Mouse (Mus musculus) hindbrain, embryonic 10.5 days (tissue): ENCODE data around the gene Alk. TPM values are rescaled to one million over a fixed set of nuclear protein-coding genes. Genes with fewer than 3 reads are reported as not detected.

Experiments
- DNase-seq: peaks from one replicate; pipeline ENCODE4 v3.0.0-alpha.2; 2017; ENCODE audit warnings: low spot score
- H3K27ac ChIP-seq: fragments of 300-500 bp; sonication (generic); 2 replicates; pipeline ENCODE4 v1.5.1; 2016; ENCODE audit warnings: mild to moderate bottlenecking, moderate library complexity
- H3K27me3 ChIP-seq: fragments of 300-500 bp; sonication (generic); 2 replicates; pipeline ENCODE4 v1.6.1; 2016; ENCODE audit warnings: mild to moderate bottlenecking; ENCODE audit not compliant: poor library complexity, insufficient read depth, severe bottlenecking
- H3K36me3 ChIP-seq: fragments of 300-500 bp; sonication (generic); 2 replicates; pipeline ENCODE4 v1.6.1; 2016; ENCODE audit warnings: mild to moderate bottlenecking, moderate library complexity
- H3K4me1 ChIP-seq: fragments of 300-500 bp; sonication (generic); replicated peaks from 2 replicates; pipeline ENCODE4 v1.6.1; 2016; ENCODE audit warnings: mild to moderate bottlenecking
- H3K4me3 ChIP-seq: fragments of 300-500 bp; sonication (generic); 2 replicates; pipeline ENCODE4 v1.5.1; 2016; ENCODE audit warnings: mild to moderate bottlenecking, moderate library complexity
- H3K9me3 ChIP-seq: fragments of 300-500 bp; sonication (generic); 2 replicates; pipeline ENCODE4 v1.6.1; 2016; ENCODE audit warnings: mild to moderate bottlenecking, moderate library complexity
- WGBS: fragments of 180-500 bp; shearing (Covaris S2); methylation state at CpG from one replicate; pipeline ENCODE4 v1.1.7; 2016; 5-methylcytosine and 5-hydroxymethylcytosine counted together
- polyA plus RNA-seq: library from polyadenylated mRNA; unstranded; fragments of >200 nt; fragmentation: Nextera tagmentation; extraction: Ambion mirVana; gene quantifications from 2 replicates; pipeline ENCODE4 v1.2.1, GENCODE M21; 2016

The Alk gene
- polyA plus RNA-seq, 1 experiment from 2014 or later: 0.27 TPM

- H3K4me1 ChIP-seq: no peaks in the 10 kb centered on the region
- no peak overlapping the region for H3K4me3 ChIP-seq
- H3K36me3 ChIP-seq: no peaks in the 10 kb centered on the region
- no peak for DNase-seq
- no peak overlapping the region for H3K27ac ChIP-seq
- H3K9me3 ChIP-seq: 0 out of 2 replicates have a peak, but pooled peaks cover 3% of the 10 kb centered on the region
- no peaks in the 10 kb centered on the region for H3K27me3 ChIP-seq
- WGBS: 68% methylated on average over 5 of the region's 5 CpGs
Measured at GRCm38 (mm10) chr17:72356759-72357302, 247.6 kb downstream of the Alk start.

GRCm38 (mm10) chr17:72339437-72339836 lies 265.0 kb downstream of the Alk start:
- Histone ChIP-seq H3K4me3 (no peak overlapping the region), H3K27ac (no peak overlapping the region), H3K27me3 (no peaks in the 10 kb centered on the region), H3K36me3 (no peaks in the 10 kb centered on the region), H3K9me3 (no peaks in the 10 kb centered on the region), H3K4me1 (no peaks in the 10 kb centered on the region)
- no peak for DNase-seq
- 95% methylated on average over 4 of the region's 4 CpGs for WGBS

- H3K4me3 ChIP-seq: no peak overlapping the region
- WGBS: 34% methylated on average over 4 of the region's 4 CpGs
- H3K4me1 ChIP-seq: peaks cover 13% of the 10 kb centered on the region
- no peaks in the 10 kb centered on the region for H3K27me3 ChIP-seq
- DNase-seq: peak; percentile 4
- no peaks in the 10 kb centered on the region for H3K36me3 ChIP-seq
- no peaks in the 10 kb centered on the region for H3K9me3 ChIP-seq
- H3K27ac ChIP-seq: no peak overlapping the region
Measured at GRCm38 (mm10) chr17:72332909-72333308, 271.5 kb downstream of the Alk start.

DNA sequence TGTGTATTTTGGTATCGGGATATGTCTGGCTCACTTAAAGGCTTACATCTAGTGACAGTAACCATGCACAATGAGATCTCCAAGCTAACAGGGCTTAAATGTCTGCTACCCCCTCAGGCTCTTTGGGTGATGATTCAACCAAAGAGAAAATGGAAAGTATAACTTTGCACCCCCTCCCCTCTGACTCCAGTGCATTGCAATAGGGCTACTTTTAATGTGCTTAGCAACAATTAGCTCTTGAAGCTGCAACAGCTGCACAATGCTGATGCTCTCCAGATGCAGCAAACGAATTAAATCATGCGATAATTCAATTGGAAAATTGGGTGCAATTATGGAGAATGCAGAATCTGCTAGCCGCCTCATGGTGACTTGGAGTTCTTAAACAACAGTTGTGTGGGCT lies 278.5 kb downstream of the Alk start:
- DNase-seq: no peak
- no peak overlapping the region for H3K27ac ChIP-seq
- H3K27me3 ChIP-seq: no peaks in the 10 kb centered on the region
- H3K4me3 ChIP-seq: no peak overlapping the region
- no peaks in the 10 kb centered on the region for H3K4me1 ChIP-seq
- no peaks in the 10 kb centered on the region for H3K36me3 ChIP-seq
- 88% methylated on average over 4 of the region's 4 CpGs for WGBS
- no peaks in the 10 kb centered on the region for H3K9me3 ChIP-seq

DNA sequence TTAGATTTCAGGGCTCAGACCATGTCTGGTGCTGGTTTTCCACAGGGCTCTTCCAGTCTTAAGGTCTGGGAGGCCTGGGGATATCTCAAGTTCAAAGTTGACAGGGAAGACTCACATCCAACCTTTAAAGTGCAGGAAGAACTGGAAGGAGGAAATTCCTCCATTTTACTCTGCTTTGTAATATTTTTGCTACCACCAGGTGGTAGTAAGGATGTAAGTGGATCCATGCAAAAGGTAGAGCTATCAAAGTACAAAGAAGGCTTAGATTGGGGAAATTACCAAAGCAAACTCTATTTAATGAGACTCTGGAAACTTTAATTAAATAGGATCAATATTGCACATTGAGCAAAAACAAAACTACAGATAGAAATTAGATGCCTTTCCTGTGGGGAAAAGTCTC lies 284.9 kb downstream of the Alk start:
- no peak overlapping the region for H3K27ac ChIP-seq
- DNase-seq: no peak
- H3K27me3 ChIP-seq: no peaks in the 10 kb centered on the region
- no peaks in the 10 kb centered on the region for H3K4me1 ChIP-seq
- H3K4me3 ChIP-seq: no peak overlapping the region
- no peaks in the 10 kb centered on the region for H3K9me3 ChIP-seq
- no peaks in the 10 kb centered on the region for H3K36me3 ChIP-seq

DNA sequence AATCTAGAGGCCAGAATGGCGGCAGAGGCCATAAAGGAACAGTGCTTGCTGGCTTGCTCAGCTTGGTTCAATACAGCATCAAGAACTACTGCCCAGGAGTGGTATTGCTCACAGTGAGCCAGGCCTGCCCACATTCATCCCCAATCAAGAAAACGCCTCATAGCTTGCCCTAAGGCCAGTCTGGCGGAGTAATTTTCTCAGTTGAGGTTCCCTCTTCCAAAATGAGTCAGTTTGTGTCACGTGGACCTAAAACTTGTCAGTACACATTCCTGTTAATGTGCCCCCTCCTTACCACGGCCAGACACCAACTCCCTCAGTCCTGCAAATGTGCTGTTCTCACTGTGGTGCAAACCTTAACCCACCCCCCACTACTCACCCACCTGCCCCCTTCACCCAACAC lies 304.8 kb downstream of the Alk start:
- H3K27me3 ChIP-seq: no peaks in the 10 kb centered on the region
- H3K9me3 ChIP-seq: no peaks in the 10 kb centered on the region
- no peak overlapping the region for H3K4me3 ChIP-seq
- peaks cover 6% of the 10 kb centered on the region; the same call in 1 of the 2 replicates for H3K4me1 ChIP-seq
- whole genome bisulfite sequencing: 89% methylated on average over 5 of the region's 5 CpGs
- no peak overlapping the region for H3K27ac ChIP-seq
- H3K36me3 ChIP-seq: no peaks in the 10 kb centered on the region
- no peak for DNase-seq

DNA sequence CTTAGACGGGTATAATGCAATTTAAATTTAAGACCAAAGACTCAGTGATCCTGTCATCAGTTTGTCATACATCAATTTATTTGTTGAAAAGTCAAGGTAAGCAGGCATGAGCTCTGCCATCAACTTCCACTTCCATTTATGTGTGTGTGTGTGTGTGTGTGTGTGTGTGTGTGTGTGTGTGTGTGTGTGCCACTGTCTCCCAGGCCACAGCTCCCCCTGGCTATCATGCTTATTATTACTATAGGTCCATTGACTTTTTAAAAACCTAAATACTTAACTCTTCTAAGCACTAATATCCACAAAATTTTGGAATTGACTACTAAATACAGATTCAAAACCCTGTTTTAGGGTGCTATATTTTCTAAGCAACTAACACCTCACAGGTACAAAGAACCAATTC lies 308.1 kb downstream of the Alk start:
- no peaks in the 10 kb centered on the region for H3K36me3 ChIP-seq
- H3K27me3 ChIP-seq: no peaks in the 10 kb centered on the region
- H3K9me3 ChIP-seq: no peaks in the 10 kb centered on the region
- no peaks in the 10 kb centered on the region for H3K4me1 ChIP-seq
- no peak overlapping the region for H3K27ac ChIP-seq
- no peak for DNase-seq
- no peak overlapping the region for H3K4me3 ChIP-seq
- 88% methylated on average over 1 of the region's 1 CpGs for WGBS

DNA sequence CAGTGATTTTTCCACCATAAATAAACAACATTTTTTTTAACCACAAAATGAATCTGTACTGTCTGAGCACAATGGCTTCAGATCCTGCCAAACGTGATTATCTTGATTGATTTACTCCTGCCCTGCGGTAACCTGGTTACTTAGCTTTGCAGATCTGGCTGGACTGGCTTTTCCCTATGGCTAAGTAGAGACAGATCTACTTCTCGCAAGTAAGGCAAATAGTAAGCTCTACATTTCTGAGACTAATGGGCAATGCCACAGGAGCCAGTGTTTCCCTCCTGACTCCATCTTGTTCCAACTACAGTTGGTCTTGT lies 311.2 kb downstream of the Alk start:
- H3K9me3 ChIP-seq: no peaks in the 10 kb centered on the region
- no peak for DNase-seq
- no peaks in the 10 kb centered on the region for H3K4me1 ChIP-seq
- WGBS: 81% methylated on average over 3 of the region's 3 CpGs
- H3K36me3 ChIP-seq: no peaks in the 10 kb centered on the region
- H3K27ac ChIP-seq: no peak overlapping the region
- no peaks in the 10 kb centered on the region for H3K27me3 ChIP-seq
- no peak overlapping the region for H3K4me3 ChIP-seq

- 88% methylated on average over 6 of the region's 6 CpGs for WGBS
- Histone ChIP-seq H3K36me3 (no peaks in the 10 kb centered on the region), H3K27ac (no peak overlapping the region), H3K9me3 (no peaks in the 10 kb centered on the region), H3K27me3 (no peaks in the 10 kb centered on the region), H3K4me1 (no peaks in the 10 kb centered on the region), H3K4me3 (no peak overlapping the region)
- no peak for DNase-seq
Measured at GRCm38 (mm10) chr17:72292444-72293266, 311.8 kb downstream of the Alk start.

- Histone ChIP-seq H3K36me3 (no peaks in the 10 kb centered on the region), H3K4me3 (no peak overlapping the region), H3K9me3 (no peaks in the 10 kb centered on the region), H3K27ac (peak overlapping the region; percentile 40; the same call in 1 of the 2 replicates), H3K27me3 (no peaks in the 10 kb centered on the region), H3K4me1 (peaks cover 10% of the 10 kb centered on the region)
- WGBS: 29% methylated on average over 3 of the region's 3 CpGs
- DNase-seq: peak; percentile 16
Measured at GRCm38 (mm10) chr17:72285961-72286360, 318.5 kb downstream of the Alk start.

- no peaks in the 10 kb centered on the region for H3K4me1 ChIP-seq
- no peaks in the 10 kb centered on the region for H3K36me3 ChIP-seq
- H3K27ac ChIP-seq: no peak overlapping the region
- H3K27me3 ChIP-seq: no peaks in the 10 kb centered on the region
- H3K9me3 ChIP-seq: peaks cover 9% of the 10 kb centered on the region; the same call in 1 of the 2 replicates
- no peak overlapping the region for H3K4me3 ChIP-seq
- DNase-seq: no peak
Measured at GRCm38 (mm10) chr17:72278296-72278695, 326.1 kb downstream of the Alk start.

DNA sequence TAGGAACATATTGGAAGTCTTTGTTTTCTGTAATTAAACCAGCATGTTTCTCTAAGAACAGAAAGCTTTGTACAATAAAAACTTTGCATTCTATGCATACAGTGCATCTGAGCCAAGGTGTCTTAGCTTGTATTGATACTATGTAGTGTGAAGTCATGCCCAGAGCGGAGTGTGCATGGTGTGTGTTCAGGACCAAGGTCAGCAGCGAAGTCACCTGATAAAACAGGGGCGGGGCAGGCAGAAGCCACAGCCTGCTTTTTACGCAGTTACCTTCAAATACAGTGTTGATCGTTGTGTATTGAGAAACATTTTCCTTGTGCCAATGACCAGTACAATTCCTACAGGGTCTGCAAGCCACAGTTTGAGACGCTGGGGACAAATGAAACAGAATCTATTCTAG lies 327.6 kb downstream of the Alk start:
- Histone ChIP-seq H3K9me3 (peaks cover 9% of the 10 kb centered on the region; the same call in 1 of the 2 replicates), H3K4me3 (no peak overlapping the region), H3K36me3 (no peaks in the 10 kb centered on the region), H3K27me3 (no peaks in the 10 kb centered on the region), H3K27ac (no peak overlapping the region), H3K4me1 (no peaks in the 10 kb centered on the region)
- WGBS: 79% methylated on average over 6 of the region's 6 CpGs
- no peak for DNase-seq

- H3K27ac ChIP-seq: no peak overlapping the region
- no peaks in the 10 kb centered on the region for H3K36me3 ChIP-seq
- H3K9me3 ChIP-seq: peaks cover 9% of the 10 kb centered on the region; the same call in 1 of the 2 replicates
- no peaks in the 10 kb centered on the region for H3K27me3 ChIP-seq
- no peak for DNase-seq
- no peaks in the 10 kb centered on the region for H3K4me1 ChIP-seq
- H3K4me3 ChIP-seq: no peak overlapping the region
- WGBS: 85% methylated on average over 8 of the region's 8 CpGs
Measured at GRCm38 (mm10) chr17:72275391-72275904, 329.0 kb downstream of the Alk start.
